Mouse (Mus musculus) brain, embryonic 14.5 days (tissue): ENCODE results near the gene Tlnrd1. TPM values are rescaled to one million over a fixed set of nuclear protein-coding genes. Genes with fewer than 3 reads are reported as not detected.
A peak's percentile ranks its signal among the peaks of the same experiment; 100 is the strongest.

Experiments
- DNase-seq: peaks from one replicate; pipeline ENCODE4 v3.0.0-alpha.2; 2011; ENCODE audit warnings: low read depth
- CTCF ChIP-seq: fragments of 200-500 bp; IDR thresholded peaks from 2 replicates; pipeline ENCODE4 v1.5.1; 2012; ENCODE audit warnings: inconsistent platforms, mild to moderate bottlenecking, moderate library complexity, borderline replicate concordance; ENCODE audit not compliant: insufficient read depth, insufficient read length; ENCODE audit errors: extremely low read depth
- POLR2A ChIP-seq: fragments of 200-500 bp; IDR thresholded peaks from 2 replicates; pipeline ENCODE4 v1.6.1; 2012; ENCODE audit warnings: mild to moderate bottlenecking, inconsistent platforms, borderline replicate concordance; ENCODE audit not compliant: poor library complexity, insufficient read depth, insufficient read length, severe bottlenecking; ENCODE audit errors: extremely low read depth
- polyA plus RNA-seq: library from polyadenylated mRNA; depleted of rRNA; stranded (reverse); fragments of >200 nt; gene quantifications from 2 replicates; pipeline ENCODE4 v1.2.3, GENCODE M21; 2012

Tlnrd1 gene
- polyA plus RNA-seq, 1 experiment: 28.0 TPM

DNA sequence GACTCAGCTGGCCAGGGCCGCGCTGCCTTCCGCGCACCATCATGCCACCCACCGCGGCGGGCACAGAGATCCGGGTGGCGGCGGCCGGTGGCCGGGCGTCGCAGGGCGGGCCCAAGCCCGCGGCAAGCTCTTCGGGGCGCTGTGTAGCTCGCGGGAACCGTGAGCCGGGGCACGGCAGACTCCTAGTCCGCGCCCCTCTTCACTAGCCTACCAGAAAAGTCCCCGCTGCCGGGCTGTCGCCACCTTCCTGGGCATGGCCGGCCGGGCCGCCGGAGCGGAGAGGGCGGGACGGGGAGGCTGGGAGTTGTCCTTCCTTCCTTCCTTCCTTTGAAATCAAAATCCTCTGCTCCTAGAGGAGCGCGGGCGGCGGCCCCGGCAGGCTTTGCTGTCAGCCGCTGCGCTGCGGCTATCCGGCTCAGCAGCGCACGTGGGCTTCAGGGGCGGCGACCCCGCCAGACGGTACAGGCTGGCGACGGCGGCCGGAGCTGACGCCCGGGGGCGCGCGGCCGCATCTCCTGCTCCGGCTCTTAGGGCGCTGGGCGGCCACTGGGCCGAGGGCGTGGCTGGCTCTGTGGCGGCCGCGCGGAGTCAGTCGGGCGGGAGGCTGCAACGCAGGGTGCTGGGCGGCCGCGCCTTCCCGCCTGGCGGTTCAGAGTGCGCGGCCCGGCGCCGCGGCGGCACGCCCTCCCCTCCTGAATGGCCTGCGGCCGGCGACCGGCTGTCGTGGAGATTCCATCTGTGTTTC is 657 bp downstream of the Tlnrd1 start:
- TF ChIP-seq CTCF: no peak
- no peak for TF ChIP-seq POLR2A
- peak; percentile 73 for DNase-seq

DNA sequence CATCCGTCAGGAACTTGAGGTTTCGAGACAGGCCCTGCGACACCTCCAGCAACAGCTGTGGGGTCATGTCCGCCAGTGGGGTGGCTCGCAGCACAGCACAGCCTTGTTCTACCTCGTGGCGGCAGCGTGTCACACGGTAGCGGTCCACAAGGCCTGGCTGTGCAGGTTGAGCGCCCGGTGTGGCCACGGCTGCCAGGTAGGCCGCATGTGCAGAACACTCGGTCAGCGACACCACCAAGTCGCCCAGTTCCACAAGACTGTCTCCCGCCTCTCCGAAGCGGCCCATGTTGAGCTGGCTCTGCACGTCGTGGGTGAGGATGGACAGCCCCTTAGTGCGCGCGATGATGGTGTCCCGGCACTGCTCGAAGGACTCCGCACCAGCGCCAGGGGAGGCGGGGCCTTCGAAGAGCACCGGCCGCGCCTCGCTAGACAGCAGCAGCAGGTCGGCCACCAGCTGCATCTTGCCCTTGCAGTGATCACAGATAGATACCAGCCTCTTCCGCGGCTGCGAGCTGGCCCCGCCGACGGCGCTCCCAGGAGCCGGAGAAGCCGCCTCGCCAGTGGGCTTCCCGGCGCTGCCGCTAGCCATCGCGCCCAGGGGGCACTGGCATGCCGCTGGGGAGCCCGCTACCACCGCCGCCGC is 1.4 kb downstream of the Tlnrd1 start:
- TF ChIP-seq POLR2A (no peak), CTCF (no peak)
- peak; percentile 72 for DNase-seq

GRCm38 (mm10) chr7:83882150-83882632 is 1.9 kb downstream of the Tlnrd1 start:
- DNase-seq: peak; percentile 56
- no peak for TF ChIP-seq POLR2A
- TF ChIP-seq CTCF: no peak

DNA sequence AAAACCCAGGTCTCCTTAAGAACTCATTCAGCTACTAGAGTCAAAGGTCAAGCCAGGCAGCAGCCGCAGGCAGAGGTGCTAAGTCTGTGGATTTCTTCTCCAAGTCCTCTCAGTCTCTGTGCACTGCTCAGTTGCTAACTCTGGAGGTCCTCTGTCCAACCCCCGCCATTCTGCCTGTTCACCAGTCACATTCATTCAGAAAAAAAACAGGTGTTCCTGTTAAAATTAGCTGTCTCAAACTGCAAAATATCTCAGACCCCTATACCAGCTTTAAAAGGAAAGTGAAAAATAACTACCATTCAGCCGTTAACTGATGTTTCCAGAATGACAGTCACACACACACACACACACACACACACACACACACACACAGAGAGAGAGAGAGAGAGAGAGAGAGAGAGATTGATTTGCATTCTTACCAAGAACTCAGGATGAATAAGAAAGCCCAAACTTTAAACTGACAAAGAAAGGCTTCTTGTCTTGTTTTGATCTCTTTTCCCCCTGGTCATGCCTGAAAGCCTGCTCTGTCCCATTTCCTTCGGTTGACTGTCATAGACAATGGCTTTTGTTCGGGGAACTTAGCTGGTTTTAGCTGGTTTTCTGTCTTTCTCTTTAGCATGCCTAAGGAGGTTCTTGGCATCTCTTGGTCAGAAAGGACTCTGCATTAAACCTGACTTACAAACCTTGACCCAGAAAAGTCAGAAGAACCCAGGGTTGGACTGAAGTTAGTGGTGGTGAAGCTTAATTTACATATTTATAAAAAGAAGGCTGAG is 5.2 kb downstream of the Tlnrd1 start:
- TF ChIP-seq CTCF (no peak), POLR2A (no peak)

DNA sequence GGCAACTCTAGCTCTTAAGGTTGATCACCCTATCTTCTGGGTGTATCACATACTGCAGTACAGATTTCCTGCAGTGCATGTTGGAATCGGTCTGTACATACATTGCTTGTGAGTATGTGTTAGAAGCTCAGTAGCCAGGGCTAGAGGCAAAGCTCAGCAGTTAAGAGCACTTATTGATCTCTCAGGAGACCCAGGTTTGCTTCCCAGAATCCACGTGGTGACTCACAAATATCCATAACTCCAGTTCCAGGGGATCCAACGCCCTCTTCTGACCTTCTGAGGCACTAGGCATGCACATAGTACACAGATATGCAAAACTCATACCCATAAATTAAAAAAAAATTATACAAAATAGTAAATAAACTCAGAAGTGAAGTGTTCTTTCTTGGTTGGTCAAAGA is 7.0 kb downstream of the Tlnrd1 start:
- no peak for DNase-seq
- no peak for TF ChIP-seq CTCF
- no peak for TF ChIP-seq POLR2A

More for the DNA sequence above, 5.2 kb downstream of the Tlnrd1 start:
- DNase-seq: peak; percentile 77

GRCm38 (mm10) chr7:83869839-83870543 is 14.1 kb downstream of the Tlnrd1 start:
- TF ChIP-seq POLR2A (no peak), CTCF (no peak)
- DNase-seq: no peak

- DNase-seq: no peak
- TF ChIP-seq CTCF: no peak
- TF ChIP-seq POLR2A: no peak
These were observed 15.9 kb downstream of the Tlnrd1 start for GRCm38 (mm10) chr7:83868200-83868599.

DNA sequence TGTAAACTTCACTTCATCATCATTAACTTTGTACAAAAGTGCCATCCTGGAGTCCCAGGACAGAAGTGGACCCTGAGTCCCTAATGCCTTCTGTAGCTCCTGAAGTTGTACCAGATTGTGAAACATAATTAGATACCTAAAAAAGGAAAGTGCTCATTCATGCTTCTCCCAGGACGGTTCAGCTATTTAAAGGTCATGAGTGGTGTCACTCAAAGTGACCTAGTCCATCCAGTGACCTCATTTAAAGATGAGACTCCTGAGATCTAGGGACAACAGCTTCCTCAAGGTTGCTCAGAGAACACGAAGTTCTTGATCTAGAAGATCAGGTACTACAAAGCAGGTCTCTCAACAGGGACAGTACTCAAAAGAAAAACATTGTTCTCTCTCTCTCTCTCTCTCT is 20.6 kb downstream of the Tlnrd1 start:
- DNase-seq: no peak
- no peak for TF ChIP-seq POLR2A
- no peak for TF ChIP-seq CTCF

DNA sequence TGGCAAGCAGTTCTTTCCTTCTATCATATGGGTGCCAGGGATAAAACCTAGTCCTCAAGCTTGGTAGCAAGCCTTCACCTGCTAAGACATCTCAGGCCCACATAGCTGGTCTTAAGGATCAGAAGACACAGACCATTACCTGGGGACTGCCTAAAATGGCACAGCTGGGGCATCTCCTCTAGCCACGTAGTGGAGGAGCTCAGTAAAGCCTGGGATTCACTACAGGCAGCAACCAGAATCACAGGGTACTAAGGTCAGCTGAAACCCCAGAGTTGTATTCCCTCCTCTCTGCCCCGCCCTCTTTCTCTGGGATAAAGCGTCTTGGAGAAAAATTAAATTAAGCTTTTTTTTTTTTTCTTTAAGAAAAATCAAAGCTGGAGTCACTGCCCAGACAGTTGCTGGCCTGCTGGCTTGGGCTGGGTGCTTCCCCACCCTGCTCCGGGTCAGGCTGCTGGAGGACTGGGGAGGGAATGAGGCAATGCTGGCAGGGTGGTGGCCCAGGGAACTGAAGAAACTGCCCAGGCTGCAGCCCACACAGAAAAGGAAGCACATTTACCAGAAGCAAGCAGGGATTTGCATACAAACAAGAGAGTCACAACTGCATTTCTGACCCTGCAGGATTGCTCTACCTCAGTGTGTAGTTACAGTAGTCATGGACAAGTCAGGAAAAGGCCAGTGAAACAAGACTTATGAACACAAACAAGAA is 24.6 kb downstream of the Tlnrd1 start:
- no peak for DNase-seq
- TF ChIP-seq POLR2A (no peak), CTCF (no peak)

GRCm38 (mm10) chr7:83857921-83858320 is 26.2 kb downstream of the Tlnrd1 start:
- TF ChIP-seq POLR2A: no peak
- no peak for DNase-seq

DNA sequence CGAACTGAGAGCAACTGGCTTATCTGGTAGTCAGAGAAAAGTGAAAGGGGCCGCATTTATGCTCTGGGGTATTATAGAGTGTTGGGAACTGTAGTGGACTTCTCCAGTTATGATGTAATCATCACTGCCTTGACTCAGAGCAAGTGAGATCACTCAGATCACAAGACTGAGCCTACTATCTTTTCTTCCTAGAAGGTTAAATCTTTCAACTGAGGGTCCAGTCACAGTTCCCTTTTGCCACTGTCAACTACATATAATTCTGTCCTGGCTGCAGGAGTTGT is 27.0 kb downstream of the Tlnrd1 start:
- DNase-seq: no peak
- TF ChIP-seq CTCF: no peak
- TF ChIP-seq POLR2A: no peak
